Mouse (Mus musculus) embryonic facial prominence, embryonic 15.5 days (tissue): ENCODE data around the gene Plekhg4. TPM values are rescaled to one million over a fixed set of nuclear protein-coding genes. Genes with fewer than 3 reads are reported as not detected.

Experiments used
- ATAC-seq: fragments of 200-750 bp; cut with Nextera tagmentation; 2 replicates; pipeline ENCODE4 v1.8.0; 2017; ENCODE audit warnings: low read depth, moderate TSS enrichment; ENCODE audit not compliant: insufficient number of reproducible peaks, low FRiP score, low TSS enrichment
- H3K27ac ChIP-seq: fragments of 300-500 bp; sonication (generic); replicated peaks from 2 replicates; pipeline ENCODE4 v1.5.1; 2015; ENCODE audit warnings: mild to moderate bottlenecking, inconsistent platforms
- H3K27me3 ChIP-seq: fragments of 300-500 bp; sonication (generic); 2 replicates; pipeline ENCODE4 v1.6.1; 2015; ENCODE audit warnings: inconsistent platforms
- H3K36me3 ChIP-seq: fragments of 300-500 bp; sonication (generic); 2 replicates; pipeline ENCODE4 v1.6.1; 2015; ENCODE audit warnings: mild to moderate bottlenecking, inconsistent platforms
- H3K4me1 ChIP-seq: fragments of 300-500 bp; sonication (generic); 2 replicates; pipeline ENCODE4 v1.6.1; 2015; ENCODE audit warnings: inconsistent platforms
- H3K4me2 ChIP-seq: fragments of 300-500 bp; sonication (generic); replicated peaks from 2 replicates; pipeline ENCODE4 v1.6.1; 2015; ENCODE audit warnings: mild to moderate bottlenecking, inconsistent platforms
- H3K4me3 ChIP-seq: fragments of 300-500 bp; sonication (generic); replicated peaks from 2 replicates; pipeline ENCODE4 v1.5.1; 2015; ENCODE audit warnings: mild to moderate bottlenecking, inconsistent platforms
- H3K9ac ChIP-seq: fragments of 300-500 bp; sonication (generic); 2 replicates; pipeline ENCODE4 v1.6.1; 2015; ENCODE audit warnings: inconsistent platforms
- H3K9me3 ChIP-seq: fragments of 300-500 bp; sonication (generic); replicated peaks from 2 replicates; pipeline ENCODE4 v1.6.1; 2016; ENCODE audit warnings: inconsistent platforms
- WGBS: fragments of 180-500 bp; shearing (Covaris S2); methylation state at CpG from one replicate; pipeline ENCODE4 v1.1.7; 2015; 5-methylcytosine and 5-hydroxymethylcytosine counted together
- polyA plus RNA-seq: library from polyadenylated mRNA; unstranded; fragments of >200 nt; fragmentation: Nextera tagmentation; extraction: Ambion mirVana; gene quantifications from 2 replicates; pipeline ENCODE4 v1.2.1, GENCODE M21; 2015

Plekhg4 gene
- polyA plus RNA-seq, 1 experiment from 2014 or later, result 0.45 TPM

GRCm38 (mm10) chr8:105341399-105341798, 31.7 kb upstream of the Plekhg4 start:
- Histone ChIP-seq H3K27ac (no peak overlapping the region), H3K4me3 (no peak overlapping the region), H3K27me3 (no peaks in the 10 kb centered on the region), H3K4me1 (peaks cover 45% of the 10 kb centered on the region), H3K9ac (no peak overlapping the region), H3K4me2 (no peak overlapping the region), H3K9me3 (no peaks in the 10 kb centered on the region), H3K36me3 (peaks cover 8% of the 10 kb centered on the region)
- ATAC-seq, result no peak
- 35% methylated on average over 8 of the region's 8 CpGs for WGBS

GRCm38 (mm10) chr8:105342768-105343167, 30.3 kb upstream of the Plekhg4 start:
- 71% methylated on average over 4 of the region's 4 CpGs for WGBS
- H3K4me1 ChIP-seq, result peaks cover 56% of the 10 kb centered on the region

GRCm38 (mm10) chr8:105343791-105344574, 29.1 kb upstream of the Plekhg4 start:
- H3K9ac ChIP-seq, result no peak overlapping the region
- no peak for ATAC-seq
- no peaks in the 10 kb centered on the region for H3K36me3 ChIP-seq
- no peaks in the 10 kb centered on the region for H3K9me3 ChIP-seq
- H3K4me2 ChIP-seq, result no peak overlapping the region
- no peaks in the 10 kb centered on the region for H3K27me3 ChIP-seq
- peaks cover 58% of the 10 kb centered on the region for H3K4me1 ChIP-seq
- WGBS, result 71% methylated on average over 8 of the region's 8 CpGs
- no peak overlapping the region for H3K27ac ChIP-seq
- H3K4me3 ChIP-seq, result no peak overlapping the region

More at GRCm38 (mm10) chr8:105342768-105343167, 30.3 kb upstream of the Plekhg4 start:
- H3K4me2 ChIP-seq, result no peak overlapping the region
- H3K9me3 ChIP-seq, result no peaks in the 10 kb centered on the region
- H3K27me3 ChIP-seq, result no peaks in the 10 kb centered on the region
- H3K27ac ChIP-seq, result no peak overlapping the region
- no peak overlapping the region for H3K4me3 ChIP-seq
- no peak for ATAC-seq
- H3K36me3 ChIP-seq, result no peaks in the 10 kb centered on the region
- no peak overlapping the region for H3K9ac ChIP-seq

DNA sequence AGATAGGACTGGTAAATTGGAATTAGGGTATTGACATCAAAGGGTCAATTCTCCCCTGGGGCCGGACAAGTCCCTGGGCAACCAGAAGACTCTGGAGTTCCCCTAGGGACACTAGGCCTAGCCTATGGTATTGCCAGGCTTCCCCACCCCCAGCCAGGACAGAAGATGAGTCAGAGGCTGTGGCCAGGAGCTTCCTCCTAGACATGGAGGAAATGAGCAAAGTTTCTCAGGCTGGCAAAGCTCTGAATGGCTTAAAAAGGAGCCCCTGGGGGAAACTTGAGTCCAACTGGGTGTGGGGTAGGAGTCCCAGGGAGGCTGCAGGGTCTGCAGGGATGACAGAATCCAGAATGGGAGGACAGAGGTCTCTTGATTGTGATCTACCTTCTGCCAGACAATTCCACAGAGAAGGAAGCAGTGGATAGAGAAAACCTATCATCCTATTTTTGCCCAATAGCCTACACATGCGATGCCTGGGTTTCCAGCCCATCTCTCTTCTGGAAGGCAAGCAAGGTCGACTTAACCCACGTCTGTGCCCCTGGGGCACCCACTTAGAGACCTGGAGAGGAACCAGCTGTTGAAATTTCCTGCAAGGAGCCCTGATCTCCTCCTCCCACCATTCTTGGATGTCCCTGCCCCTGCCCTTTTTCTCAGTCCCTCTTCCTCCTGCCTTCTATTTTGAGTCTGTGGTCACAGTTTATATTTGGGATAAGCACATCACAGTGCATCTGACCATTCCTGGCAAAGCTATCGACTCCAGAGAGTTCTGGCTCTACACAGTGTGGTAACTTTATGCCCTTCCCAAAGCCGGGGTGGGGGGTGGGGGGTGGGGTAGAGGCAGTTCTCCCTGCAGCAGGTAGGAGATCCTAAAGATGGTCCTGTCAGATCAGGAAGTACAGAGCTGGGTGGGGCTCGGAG, 27.8 kb upstream of the Plekhg4 start:
- H3K27me3 ChIP-seq, result no peaks in the 10 kb centered on the region
- H3K4me2 ChIP-seq, result no peak overlapping the region; the same call in 1 of the 2 replicates
- 39% methylated on average over 7 of the region's 7 CpGs for WGBS
- H3K36me3 ChIP-seq, result no peaks in the 10 kb centered on the region
- H3K27ac ChIP-seq, result peak overlapping the region; percentile 44; the same call in 1 of the 2 replicates
- ATAC-seq, result no peak
- peaks cover 65% of the 10 kb centered on the region for H3K4me1 ChIP-seq
- H3K4me3 ChIP-seq, result no peak overlapping the region; the same call in 1 of the 2 replicates
- H3K9ac ChIP-seq, result no peak overlapping the region
- H3K9me3 ChIP-seq, result no peaks in the 10 kb centered on the region

- Histone ChIP-seq H3K9me3 (no peaks in the 10 kb centered on the region), H3K27ac (peak overlapping the region; percentile 88), H3K27me3 (no peaks in the 10 kb centered on the region), H3K4me1 (peaks cover 58% of the 10 kb centered on the region), H3K4me2 (peak overlapping the region; percentile 98), H3K9ac (peak overlapping the region; percentile 62), H3K36me3 (no peaks in the 10 kb centered on the region), H3K4me3 (peak overlapping the region; percentile 70)
- WGBS, result 1% methylated on average over 34 of the region's 34 CpGs
- no peak for ATAC-seq
Observed at GRCm38 (mm10) chr8:105346611-105347427, 26.3 kb upstream of the Plekhg4 start.

DNA sequence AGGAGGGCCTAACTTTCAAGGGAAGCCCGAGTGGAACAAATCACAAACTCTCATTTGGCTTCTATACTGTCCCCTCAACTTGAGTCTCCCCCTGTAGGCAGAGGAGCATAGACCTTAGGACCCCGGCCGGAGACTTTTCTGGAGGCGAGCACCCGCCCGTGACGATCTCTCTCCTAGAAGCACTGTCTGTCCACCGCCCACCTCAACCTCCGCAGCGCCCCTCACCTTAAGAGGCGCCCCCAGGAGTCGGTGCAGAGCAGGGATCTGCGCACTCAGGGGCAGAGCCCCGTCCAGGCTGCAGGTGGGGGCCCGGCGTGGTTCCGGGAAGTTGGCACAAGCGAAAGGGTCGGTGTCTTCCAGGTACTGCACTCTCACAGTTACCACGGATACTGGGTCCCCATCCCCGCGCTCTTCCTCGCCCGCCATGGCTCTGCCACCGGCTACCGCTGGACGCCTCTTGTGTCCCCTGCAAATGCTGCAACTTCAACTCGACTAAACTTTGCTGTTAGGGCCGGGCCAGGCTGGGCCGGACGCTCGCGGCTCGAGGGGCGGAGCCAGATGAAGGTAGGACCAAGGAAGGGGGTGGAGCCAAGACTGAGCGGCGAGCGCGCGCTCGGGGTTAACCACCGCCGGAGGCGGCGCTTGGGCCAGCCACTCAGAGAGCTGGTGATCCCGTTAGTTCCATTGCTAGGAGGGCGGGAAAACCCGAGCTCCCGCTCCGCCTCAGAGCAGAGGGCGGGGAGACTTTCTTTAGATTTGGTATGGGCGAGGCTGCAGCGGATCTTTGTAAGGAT, 25.4 kb upstream of the Plekhg4 start, which contains the start of gene Fhod1:
Fhod1 (minus strand) TSS at position 526 of the 794 bp plus-strand sequence.
- H3K9ac ChIP-seq, result peak within 1 kb of the TSS; percentile 62
- H3K4me3 ChIP-seq, result peak within 1 kb of the TSS; percentile 70
- H3K36me3 ChIP-seq, result no peaks in the 10 kb centered on the region
- ATAC-seq, result peak; percentile 89
- H3K27ac ChIP-seq, result peak within 1 kb of the TSS; percentile 88
- H3K4me2 ChIP-seq, result peak within 1 kb of the TSS; percentile 98
- H3K4me1 ChIP-seq, result peaks cover 56% of the 10 kb centered on the region
- under 1% methylated on average over 53 of the region's 53 CpGs for WGBS
- H3K27me3 ChIP-seq, result no peaks in the 10 kb centered on the region
- H3K9me3 ChIP-seq, result no peaks in the 10 kb centered on the region

GRCm38 (mm10) chr8:105348450-105349095, 24.5 kb upstream of the Plekhg4 start, which contains the start of gene Slc9a5:
TSS of gene Slc9a5 (plus strand) at chr8:105348843.
- Histone ChIP-seq H3K9me3 (no peaks in the 10 kb centered on the region), H3K27me3 (no peaks in the 10 kb centered on the region), H3K36me3 (no peaks in the 10 kb centered on the region), H3K9ac (peak within 1 kb of the TSS; percentile 62), H3K4me3 (peak within 1 kb of the TSS; percentile 70), H3K27ac (peak within 1 kb of the TSS; percentile 88), H3K4me2 (peak within 1 kb of the TSS; percentile 98), H3K4me1 (peaks cover 56% of the 10 kb centered on the region)
- no peak for ATAC-seq
- WGBS, result 0% methylated on average over 34 of the region's 34 CpGs

GRCm38 (mm10) chr8:105349096-105349771, 23.8 kb upstream of the Plekhg4 start:
- Histone ChIP-seq H3K9me3 (no peaks in the 10 kb centered on the region), H3K27me3 (no peaks in the 10 kb centered on the region), H3K9ac (peak overlapping the region; percentile 37), H3K36me3 (no peaks in the 10 kb centered on the region), H3K4me2 (peak overlapping the region; percentile 98), H3K4me3 (peak overlapping the region; percentile 70), H3K27ac (peak overlapping the region; percentile 65; the same call in 1 of the 2 replicates), H3K4me1 (peaks cover 55% of the 10 kb centered on the region)
- no peak for ATAC-seq
- under 1% methylated on average over 43 of the region's 48 CpGs for WGBS

DNA sequence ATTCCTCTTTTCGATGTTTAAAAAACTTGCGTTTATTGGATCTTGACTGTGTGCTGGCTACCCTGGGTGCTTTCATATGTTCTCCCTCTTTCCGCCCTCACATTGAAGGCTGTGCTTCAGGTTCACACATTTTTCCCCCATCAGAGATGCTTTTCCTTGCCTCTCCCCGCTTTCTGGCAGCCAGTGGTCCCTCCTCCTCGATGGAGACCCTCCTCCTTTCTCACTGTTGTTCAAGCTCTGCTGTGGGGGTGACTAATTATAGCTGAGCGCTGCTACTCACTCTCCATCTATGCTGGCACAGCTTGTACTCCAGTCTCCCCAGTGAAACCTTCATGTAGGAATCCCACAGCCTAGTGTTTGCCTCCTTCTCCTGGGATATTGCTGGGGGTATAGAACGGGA, 22.9 kb upstream of the Plekhg4 start:
- 32% methylated on average over 7 of the region's 7 CpGs for WGBS
- Histone ChIP-seq H3K9me3 (no peaks in the 10 kb centered on the region), H3K9ac (no peak overlapping the region), H3K27me3 (no peaks in the 10 kb centered on the region), H3K27ac (no peak overlapping the region), H3K36me3 (no peaks in the 10 kb centered on the region), H3K4me2 (peak overlapping the region; percentile 98), H3K4me1 (peaks cover 46% of the 10 kb centered on the region), H3K4me3 (peak overlapping the region; percentile 70)
- no peak for ATAC-seq
